Mouse (Mus musculus) adipocyte (in vitro differentiated cells): Measurements from ENCODE around the gene Phf21a.
"Not testable (repeated sequence)": the region's sequence is repeated elsewhere in the genome, so short reads cannot be mapped to it uniquely, and the experiment has no call there.

ENCODE experiments used
- DNase-seq: peaks from one replicate; pipeline ENCODE4 v3.0.0-alpha.2; 2016; ENCODE audit warnings: low spot score

The Phf21a gene

DNA sequence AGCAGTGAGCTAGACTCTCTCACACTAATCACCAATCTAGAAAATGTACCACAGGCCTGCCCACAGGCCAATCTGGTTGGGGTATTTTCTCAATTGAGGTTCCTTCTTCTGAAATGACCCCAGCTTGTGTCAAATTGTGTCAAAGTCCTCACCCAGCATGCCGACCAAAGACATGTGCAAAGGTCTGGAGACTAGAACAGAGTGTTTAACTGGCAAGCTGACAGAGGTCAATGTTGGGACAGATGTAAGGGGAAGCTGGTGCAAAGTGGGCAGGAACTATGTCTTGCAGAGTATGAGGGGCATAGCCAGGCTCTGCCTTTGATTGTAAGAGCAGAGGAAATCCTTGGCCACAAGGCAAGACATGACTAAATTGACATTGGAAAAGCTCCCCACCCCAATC lies 7.2 kb upstream of the Phf21a start:
- no peak for DNase-seq

DNA sequence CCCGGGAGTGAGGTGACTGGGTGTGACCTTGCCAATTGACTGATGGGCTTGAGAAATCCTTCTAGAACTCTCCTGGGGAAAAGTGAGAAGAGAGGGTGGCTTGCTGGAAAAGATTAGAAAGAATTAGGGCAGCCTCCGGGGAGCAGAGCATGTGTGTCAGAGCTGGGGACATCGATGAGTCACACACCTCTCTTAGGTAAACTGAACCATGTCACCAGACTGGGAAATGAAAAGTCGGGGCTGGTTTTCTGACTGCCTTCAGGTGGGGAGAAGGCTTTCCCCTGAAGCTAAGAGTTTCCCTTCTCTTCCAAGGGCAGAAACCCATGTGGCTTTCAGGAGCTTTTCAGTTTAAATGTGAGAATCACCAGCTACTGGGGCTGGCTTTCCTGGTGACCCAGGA lies 5.9 kb upstream of the Phf21a start:
- DNase-seq, result no peak

DNA sequence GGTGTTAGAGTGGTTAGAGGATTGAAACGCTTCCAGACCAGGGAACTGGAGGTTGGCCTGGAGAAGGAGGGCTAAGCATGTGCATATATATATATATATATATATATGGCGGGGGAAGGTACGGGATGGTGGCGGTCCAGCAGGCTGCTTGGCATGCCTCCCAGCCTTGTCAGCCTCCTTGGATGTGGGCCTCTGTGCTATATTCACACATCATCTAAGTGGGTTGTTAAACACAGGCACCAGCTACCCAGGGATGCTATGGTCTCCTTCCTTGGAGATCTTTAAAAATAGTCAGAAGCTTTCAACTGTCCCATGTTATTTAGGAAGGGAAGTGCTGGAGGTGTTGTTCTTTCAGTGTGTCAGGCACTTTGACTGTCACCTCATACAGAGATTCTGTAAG lies 3.1 kb upstream of the Phf21a start:
- DNase-seq, result no peak

DNA sequence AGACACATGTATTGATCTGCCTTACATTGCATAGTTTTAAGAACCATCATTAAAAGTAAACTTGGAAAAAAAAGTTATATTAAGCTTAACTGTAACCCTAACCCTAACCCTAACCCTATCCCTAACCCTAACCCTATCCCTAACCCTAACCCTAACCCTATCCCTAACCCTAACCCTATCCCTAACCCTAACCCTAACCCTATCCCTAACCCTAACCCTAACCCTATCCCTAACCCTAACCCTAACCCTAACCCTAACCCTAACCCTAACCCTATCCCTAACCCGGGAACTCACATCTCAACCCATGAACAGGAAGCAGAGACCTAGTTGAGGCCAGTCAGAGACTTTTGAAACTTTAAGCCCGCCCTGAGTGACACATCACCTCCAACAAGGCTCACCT lies 586 bp downstream of the Phf21a start:
- DNase-seq, result not testable (repeated sequence)

DNA sequence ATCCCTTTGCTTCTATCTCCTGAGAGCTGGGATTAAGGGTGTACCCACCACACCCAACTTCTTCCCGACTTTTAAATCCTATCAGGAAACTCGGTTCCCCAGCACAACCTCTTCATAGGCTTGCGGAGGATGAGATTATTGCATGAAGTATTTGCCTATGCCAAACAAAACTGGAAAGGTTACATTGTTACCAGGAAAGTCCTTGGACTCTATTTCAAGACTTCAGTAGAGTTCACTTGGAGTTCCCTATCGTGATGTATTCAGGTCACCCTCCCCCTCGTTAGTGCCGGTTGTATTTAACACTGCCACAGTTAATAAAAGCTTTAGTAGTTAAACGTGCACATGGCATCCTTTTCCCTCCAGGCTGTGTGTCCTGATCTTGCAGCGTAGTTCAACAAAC lies 1.2 kb downstream of the Phf21a start:
- DNase-seq, result no peak

DNA sequence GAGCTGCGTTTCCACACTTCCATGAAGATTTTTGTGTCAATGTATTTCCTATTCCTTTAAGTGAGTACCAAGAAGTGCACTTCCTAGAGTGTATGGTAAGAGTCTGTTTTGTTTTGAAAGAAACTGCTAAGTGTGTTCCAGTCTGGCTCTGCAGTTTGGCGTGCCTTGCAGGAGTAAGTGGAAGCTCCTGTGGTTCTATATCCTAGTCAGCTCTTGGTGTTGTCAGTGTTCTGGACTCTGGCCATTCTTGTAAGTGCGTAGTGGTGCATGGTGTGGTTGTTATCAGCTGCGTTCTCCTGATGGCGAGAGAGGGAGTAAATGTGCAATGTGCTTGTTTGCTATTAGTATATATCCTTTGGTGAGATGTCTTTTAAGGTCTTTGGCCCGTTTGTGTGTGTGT lies 7.9 kb downstream of the Phf21a start:
- DNase-seq, result no peak

DNA sequence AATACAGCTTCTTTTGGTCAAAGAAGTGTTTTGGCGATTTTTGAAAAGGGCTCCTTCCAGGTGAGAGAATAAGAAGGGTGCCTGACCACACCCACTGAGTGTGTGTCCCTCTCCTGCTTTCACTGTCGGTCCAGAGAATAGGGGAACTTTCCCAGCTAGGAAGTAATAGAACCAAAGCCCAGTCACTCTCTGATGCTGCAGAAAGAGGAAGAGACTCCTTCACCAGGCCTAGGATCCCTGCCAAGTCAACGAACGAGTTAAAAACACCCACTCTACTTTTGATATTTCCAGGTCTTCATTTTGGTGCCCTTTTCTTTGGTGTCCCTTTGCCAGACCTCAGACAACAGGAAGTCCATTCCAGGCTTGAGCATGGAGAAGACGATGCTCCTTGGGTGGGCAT lies 31.6 kb downstream of the Phf21a start:
- no peak for DNase-seq

DNA sequence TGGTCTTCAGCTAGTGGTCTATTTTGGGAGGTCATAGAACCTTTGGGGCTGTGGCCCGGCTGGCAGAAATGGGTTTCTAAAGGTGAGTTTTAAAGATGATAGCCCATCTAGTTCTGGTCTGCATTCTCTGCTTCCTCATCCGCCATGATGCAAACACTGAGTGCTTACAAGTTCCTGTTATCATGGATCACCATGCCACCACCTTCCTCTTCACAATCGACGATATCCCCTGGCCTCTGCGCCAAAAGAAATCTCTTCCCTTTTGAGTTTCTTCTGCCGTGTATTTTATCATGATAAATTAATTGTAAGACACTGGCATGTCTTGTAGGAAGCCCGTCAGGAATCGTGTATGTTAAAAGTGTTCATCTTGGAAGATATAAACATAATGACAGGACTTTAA lies 32.4 kb downstream of the Phf21a start:
- no peak for DNase-seq

DNA sequence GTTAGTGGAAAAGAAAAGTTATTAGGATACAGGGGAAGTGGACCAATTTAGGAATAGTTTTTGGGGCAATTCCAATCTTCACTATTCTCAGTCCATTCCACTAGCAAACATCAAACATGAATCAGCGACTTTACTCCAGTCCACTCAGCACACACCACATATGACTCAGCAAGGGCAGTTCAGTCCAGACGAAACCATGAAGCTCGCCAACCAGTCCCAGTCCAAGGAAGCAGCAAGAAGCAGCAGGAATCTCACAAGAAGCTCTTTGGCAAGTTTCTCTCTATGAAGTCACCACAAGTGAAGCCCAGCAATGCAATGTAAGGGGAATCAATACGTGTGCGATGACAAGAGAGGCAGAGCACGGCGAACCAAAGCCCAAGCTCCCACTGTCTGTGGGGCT lies 37.2 kb downstream of the Phf21a start:
- DNase-seq, result peak; percentile 43

DNA sequence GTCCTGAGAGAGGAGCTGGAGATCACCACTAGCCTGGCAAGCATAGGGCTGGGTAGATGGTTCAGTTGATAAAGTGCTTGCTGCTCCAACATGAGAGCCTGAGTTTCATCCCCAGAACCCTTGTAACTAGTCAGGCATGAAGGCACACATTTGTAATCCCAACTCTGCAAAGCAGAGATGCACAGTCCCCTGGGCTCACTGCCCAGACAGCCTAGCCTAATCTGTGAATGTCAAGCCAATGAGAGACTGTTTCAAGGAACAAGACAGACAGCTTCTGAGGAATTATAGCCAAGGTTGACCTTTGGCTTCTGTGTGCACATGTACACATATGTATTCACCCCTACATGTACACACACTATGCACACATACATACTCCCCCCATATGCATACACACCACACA lies 45.8 kb downstream of the Phf21a start:
- DNase-seq, result peak; percentile 74

DNA sequence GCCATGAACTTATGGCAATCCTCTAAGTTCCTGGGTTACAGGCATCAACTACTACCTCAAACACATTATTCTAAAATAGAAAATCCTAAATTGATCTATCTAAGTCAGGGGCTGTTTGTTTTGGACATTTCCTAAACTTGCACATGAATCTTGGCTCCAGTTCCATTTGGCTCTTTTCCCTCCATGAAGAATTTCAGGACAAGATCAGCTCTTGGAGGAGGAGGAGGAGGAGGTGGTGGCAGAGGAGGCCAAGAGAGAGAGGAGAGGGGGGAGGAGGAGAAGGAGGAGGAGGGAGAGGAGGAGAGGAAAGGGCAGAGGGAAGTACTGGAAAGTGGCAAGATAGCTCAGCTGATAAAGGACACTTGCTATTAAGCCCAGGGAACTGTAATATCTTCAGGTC lies 46.4 kb downstream of the Phf21a start:
- peak; percentile 81 for DNase-seq

DNA sequence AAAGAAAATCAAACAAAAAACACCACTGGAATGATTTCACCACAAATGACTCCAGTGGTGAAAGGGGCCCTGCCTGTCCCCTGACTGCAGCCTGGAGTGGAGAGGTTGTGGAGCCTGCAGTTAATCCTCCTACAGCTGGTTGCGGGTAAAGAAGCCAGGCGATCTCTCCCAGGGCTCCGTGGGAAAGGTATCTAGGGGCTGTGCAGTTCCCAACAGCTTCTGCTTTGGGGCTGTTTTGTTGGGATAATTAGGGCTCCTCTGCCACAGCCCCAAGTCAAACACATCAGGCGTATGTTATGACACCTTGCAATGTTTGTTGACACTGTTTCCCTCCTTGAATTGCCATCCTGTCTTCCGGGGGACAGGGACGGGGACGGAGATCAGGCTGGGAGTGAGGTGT lies 47.5 kb downstream of the Phf21a start:
- DNase-seq, result no peak

DNA sequence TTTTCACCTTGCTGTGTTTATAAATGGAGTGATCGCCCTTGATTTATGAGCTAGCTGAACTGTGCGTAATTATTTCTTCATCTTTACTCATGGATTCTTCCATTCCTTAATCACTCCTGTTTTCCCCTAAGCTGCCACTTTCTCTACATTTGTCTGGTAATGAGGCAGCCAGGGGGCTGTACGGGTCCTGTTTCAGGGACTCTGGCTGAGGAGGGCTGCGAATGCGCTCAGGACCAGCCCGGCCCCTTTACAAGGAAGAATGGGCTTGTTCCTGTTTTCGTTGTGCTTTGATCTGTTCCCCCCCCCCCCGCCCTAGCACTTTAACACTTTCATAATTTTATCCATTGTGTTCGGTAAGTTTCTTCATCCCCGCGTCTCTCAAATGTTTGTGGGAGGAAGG lies 48.2 kb downstream of the Phf21a start:
- DNase-seq, result no peak

DNA sequence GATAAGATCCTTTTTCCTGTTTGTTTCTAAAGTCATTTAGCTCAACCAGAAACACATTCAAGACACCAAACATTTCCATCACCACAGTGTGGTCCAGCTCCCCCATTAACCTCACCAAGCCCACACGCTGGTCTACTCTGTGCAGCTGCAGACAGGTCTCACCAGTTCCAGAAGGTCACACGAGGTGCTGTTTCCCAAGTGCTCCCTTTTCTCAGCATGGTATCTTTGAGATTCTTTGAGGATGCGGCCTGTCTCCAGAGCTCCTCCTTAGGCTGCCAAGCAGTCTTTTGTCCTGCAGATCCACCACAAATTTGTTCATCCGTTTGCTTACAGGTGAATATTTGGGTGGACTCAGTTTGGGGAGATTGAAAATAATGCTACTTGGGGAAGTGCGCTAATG lies 51.0 kb downstream of the Phf21a start:
- DNase-seq, result no peak

DNA sequence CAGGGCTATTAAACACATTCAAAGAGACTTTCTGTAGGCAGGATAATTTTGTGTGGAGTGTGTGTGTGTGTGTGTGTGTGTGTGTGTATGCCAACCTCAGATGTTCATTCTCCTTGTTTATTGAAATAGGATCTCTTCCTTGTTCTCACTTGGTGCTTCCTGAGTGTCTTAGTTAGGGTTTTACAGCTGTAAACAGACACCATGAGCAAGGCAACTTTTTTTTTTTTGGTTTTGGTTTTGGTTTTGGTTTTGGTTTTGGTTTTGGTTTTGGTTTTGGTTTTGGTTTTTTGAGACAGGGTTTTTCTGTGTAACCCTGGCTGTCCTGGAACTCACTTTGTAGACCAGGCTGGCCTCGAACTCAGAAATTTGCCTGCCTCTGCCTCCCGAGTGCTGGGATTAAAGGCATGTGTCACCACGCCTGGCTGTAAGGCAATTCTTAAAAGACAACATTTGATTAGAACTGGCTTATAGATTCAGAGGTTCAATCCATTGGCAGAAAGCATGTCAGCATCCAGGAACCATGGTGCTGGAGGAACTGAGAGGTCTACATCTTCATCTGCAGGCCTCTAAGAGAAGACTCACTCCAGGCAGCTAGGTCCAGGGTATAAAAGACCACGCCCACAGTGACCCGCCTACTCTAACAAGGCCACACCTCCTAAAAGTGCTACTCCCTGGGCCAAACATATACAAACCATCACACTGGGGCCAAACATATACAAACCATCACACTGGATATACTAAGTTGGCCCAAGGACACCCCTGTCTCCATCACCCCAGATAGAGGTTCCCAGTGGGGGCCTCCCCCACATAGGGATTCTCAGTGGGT lies 55.2 kb downstream of the Phf21a start:
- not testable (repeated sequence) for DNase-seq

DNA sequence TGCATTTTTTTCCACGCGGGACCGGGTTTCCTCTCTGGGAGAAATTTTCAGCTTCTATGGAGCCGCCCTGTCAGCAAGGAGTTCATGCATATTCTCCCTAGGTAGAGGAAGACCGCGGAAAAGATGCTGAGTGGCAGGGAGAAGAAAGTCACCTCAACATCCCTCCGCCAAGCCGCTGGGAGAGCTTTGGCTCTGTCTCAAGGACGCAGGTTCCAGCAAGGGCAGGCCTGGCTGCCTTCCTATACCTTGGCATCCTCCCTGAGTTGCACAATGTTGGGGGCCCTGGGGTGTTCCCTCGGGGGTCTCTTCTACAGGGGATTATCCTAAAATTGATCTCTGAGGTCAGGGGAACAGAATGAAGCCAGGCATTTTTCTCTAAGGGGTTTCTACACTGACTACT lies 71.4 kb downstream of the Phf21a start:
- no peak for DNase-seq

DNA sequence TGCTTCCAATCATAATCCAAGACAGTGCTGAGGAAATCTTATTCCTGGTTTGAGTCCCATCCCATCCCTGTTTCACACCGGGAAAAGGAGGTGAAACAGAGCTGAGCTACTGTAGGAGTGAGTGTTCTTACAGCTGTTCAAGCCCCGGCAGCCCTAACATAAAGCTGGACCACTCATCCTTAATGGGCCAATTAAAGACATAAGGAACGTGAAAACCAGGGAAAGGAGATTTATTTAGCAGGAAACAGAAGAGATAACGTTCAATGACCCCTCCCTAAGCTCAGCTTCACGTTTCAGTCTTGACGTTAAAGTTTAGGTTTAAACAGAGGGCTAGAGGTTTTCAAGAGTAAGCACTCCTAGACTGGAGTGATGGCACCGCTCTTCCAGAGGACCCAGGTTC lies 74.0 kb downstream of the Phf21a start:
- DNase-seq, result no peak

DNA sequence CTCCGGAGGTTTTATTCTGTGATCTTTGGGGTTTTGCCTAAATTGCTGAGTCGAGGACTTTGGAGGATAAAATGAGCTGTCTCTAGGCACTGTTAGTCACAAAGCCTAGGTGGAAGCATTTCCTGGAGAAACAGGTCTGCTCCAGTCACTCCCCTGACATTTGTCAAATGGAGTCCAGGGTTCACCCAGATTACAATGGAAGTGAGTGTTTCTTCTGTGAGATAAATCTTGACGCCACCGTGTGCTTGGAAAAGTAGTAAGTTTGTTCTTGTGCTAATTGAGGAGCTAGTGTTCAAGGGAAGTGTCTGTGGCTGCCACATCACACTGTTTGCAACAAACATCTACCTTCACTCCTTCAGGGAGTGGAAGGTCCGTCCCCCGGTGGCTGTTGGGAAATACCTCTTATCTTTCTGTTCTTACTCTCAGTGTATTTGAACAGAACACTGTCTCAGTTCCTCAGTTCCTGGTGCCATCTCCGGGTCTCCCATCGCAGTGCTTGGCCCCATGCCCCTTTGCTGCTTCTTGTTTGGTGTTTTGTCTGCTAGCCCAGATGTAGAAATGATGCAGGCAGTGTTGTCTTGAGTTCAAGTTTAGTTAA lies 78.2 kb downstream of the Phf21a start:
- no peak for DNase-seq

DNA sequence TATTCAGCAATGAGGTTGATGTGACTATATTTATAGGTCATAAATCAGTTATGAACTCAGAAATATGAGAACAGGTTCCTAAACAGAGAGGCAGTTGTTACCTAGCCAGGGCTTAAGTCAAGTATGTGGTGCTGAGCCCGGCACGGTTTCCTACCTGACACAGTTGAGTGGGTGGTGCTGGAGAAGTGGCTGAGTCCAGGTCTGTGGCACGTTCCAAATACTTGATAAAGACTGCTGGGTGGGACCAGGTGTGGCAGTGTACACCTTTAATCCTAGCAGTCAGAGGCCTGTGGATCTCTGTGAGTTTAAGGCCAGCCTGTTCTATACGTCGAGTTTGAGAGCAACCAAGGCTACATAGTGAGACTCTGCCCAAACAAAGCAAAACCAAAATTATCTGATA lies 79.4 kb downstream of the Phf21a start:
- no peak for DNase-seq

DNA sequence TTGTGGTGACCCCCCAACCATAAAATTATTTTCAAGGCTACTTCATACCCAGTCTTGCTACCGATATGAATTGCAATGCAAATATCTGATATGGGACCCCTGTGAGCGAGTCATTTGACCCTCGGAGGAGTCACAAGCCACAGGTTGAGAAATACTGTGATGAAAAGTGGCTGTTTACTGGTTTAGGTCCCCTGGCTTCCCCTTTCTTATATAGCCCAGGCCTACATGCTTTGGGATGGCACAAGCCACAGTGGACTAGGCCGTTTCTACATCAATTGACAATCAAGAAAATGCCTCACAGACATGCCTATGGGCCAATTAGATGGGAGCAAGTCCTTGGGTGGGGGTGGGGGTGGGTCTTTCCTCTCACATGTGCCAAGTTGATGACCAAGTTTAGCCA lies 80.3 kb downstream of the Phf21a start:
- DNase-seq, result no peak

DNA sequence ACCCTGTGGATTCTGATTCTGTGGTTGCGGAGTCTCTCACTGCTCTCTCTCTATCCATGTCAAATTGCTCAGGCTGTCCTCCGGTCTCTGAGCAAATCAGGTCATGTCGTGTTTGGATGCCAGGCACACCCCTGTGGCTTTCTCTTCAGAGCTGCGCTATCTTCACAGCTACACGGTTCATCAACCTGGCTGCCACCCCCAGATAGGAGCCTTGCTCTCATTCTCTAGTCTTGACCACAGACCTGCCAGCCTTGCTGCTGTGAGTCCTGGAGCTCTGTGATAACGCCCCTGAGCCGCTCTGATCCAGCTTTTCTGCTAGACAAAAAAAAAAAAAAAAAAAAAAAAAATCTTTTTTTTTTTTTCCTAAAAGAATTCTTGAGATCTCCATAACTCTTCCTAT lies 81.3 kb downstream of the Phf21a start:
- no peak for DNase-seq

DNA sequence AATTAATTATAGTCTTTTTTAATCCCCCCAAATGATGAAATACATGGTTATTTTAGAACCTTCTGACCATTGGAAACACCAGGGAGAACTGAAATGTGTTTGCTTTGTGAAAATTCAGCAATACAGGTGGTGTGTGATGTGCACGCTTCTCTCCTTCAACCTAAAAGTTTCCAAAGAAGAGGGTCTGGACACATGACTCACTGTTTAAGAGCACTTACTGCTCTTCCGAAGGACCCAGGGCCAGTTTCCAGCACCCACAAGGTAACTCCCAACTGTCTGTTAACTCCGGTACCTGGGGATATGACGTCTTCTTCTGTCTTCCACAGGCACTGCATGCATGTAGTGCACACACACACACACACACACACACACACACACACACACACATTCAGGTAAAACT lies 82.1 kb downstream of the Phf21a start:
- no peak for DNase-seq

DNA sequence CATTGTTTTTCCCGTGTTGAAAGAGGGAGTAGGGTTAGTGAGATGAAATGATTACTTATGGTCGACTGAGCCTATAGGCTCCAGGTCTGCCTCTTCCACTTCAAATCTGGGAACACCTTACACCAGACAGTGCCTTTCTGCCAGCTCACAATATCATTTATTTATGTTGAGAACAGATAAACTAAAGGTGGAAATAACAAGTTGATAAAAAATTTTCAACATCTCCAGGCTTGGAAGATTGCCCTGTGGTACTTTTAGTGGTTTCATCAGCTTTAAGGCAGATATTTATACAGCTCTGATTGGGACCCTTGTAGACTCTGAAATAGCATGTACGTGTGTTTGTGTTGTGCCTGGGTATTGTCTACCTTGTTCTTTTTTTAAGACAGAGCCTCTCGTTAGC lies 83.4 kb downstream of the Phf21a start:
- DNase-seq, result no peak

DNA sequence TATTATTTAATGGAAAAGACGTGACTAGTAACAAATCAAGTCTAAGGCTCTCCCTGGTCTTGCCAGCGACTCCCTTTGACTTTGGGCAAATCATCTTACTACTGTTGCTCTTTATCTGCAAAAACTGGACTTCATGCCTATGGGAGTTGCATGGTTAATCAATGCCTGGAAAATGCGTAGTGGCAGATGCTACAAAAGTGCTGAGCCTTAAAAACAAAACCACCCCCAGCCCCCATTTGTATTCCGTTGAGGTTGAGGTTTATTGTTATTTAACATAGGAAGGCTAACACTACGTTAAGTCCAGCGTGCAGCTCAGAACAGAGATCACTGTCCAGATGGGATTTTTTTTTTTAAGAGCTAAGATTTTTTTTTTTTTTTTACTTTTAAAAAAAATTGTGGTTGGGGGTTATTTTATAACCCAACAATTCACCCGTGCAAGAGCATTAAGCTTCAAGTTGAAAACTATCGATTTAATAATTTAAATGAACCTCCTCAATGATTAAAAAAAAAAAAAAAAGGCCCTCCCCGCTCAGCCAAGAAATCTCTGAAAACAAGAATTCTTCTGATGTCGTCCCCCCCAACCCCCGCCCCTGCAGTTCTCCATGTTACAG lies 89.3 kb downstream of the Phf21a start:
- no peak for DNase-seq
